8 mouse cellular contexts compared by ENCODE assay signal in the genomic region with DNA sequence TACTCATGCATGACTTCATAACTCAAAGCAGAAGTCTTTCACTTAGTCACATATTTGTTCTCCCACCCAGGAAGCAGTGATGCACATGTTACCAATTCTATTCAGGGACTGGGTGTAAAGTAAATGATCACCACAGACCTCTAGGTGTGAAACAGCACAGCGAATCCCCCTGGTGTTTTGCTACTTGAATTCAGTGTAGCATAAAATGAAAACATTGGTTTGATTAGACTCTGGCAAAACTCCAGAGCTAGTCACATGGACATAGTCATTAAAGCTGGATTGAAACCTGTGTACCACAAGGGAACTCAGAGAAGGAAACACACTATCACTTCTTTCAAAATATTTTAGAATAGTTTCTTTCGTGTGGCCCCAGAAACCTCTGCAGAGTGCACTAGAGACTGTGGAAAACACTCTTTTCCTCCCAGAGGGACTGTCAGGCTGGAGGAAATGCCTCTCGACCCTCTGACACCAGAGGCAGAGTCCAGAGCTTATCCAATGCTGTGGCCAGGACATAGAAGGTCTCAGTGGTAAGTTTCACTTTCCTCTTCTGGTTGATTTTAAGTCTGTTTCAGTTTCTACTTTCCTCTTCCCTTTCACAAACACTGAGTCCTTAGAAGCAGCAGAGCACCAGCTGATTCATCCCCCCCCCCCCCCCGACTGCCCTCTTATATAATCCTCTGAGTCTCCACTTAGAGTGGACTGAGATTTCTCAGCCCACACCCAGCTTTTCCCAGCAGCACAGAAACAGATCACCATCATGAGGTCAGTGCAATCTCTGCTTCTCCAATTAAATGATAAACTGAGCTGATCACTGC. TPM values are rescaled to one million over a fixed set of nuclear protein-coding genes. Genes with fewer than 3 reads are reported as not detected.
A peak's percentile ranks its signal among the peaks of the same experiment; 100 is the strongest.
DNase-seq lines count a peak whose midpoint lies in the region; ATAC-seq and TF ChIP-seq lines count a peak whose summit lies in the region.
"Not testable (repeated sequence)": the region's sequence is repeated elsewhere in the genome, so short reads cannot be mapped to it uniquely, and the experiment has no call there.

A gene (plus strand): TSS at position 734 of the 815 bp plus-strand sequence.

- not testable (repeated sequence) for H3K4me1 ChIP-seq in forebrain, embryonic 13.5 days; heart, embryonic 16.5 days (ENCODE audit: control insufficient read depth, insufficient read depth, low read length); limb, embryonic 14.5 days (ENCODE audit: control insufficient read depth, insufficient read depth, low read length)

- not testable (repeated sequence) for H3K27ac ChIP-seq in forebrain, embryonic 13.5 days; limb, embryonic 14.5 days (replicated peaks; ENCODE audit: low read depth, low read length)
- peak within 1 kb of the TSS; percentile 46; the same call in 1 of the 2 replicates for H3K27ac ChIP-seq in heart, embryonic 16.5 days (ENCODE audit: low read length)

- not testable (repeated sequence) for H3K9ac ChIP-seq in forebrain, embryonic 13.5 days; heart, embryonic 16.5 days (ENCODE audit: low read length); limb, embryonic 14.5 days (ENCODE audit: low read depth, low read length, severe bottlenecking)

- WGBS in forebrain, embryonic 13.5 days = 56% methylated on average over 4 of the region's 4 CpGs
- 27% methylated on average over 4 of the region's 4 CpGs for WGBS in heart, embryonic 16.5 days
- WGBS in limb, embryonic 14.5 days = 23% methylated on average over 4 of the region's 4 CpGs

- not testable (repeated sequence) for H3K4me3 ChIP-seq in forebrain, embryonic 13.5 days; heart, embryonic 16.5 days (ENCODE audit: low read length); limb, embryonic 14.5 days (replicated peaks; ENCODE audit: low read length)

- H3K36me3 ChIP-seq in forebrain, embryonic 13.5 days (ENCODE audit: poor library complexity, severe bottlenecking); heart, embryonic 16.5 days (ENCODE audit: control insufficient read depth, insufficient read depth); limb, embryonic 14.5 days (ENCODE audit: control insufficient read depth, insufficient read depth, low read length): not testable (repeated sequence)

- not testable (repeated sequence) for H3K4me2 ChIP-seq in forebrain, embryonic 13.5 days; heart, embryonic 16.5 days (ENCODE audit: low read depth, low read length); limb, embryonic 14.5 days (replicated peaks; ENCODE audit: low read depth, low read length, severe bottlenecking)

- peak; percentile 28 for DNase-seq in 3134 (ENCODE audit: extremely low read depth, insufficient read length, low spot score)
- DNase-seq in adrenal gland, postnatal 25 days = peak; percentile 29
- DNase-seq in kidney, adult 11 months = peak; percentile 75
- DNase-seq in limb, embryonic 14.5 days (ENCODE audit: low spot score) = peak; percentile 59
- peak; percentile 9 for DNase-seq in retina, postnatal 7 days (ENCODE audit: low read depth, low spot score)

- not testable (repeated sequence) for TF ChIP-seq POLR2A in limb, embryonic 14.5 days (IDR thresholded peaks at IDR 0.05; ENCODE audit: borderline replicate concordance, extremely low read depth, insufficient read depth, insufficient read length)

- H3K27me3 ChIP-seq in forebrain, embryonic 13.5 days; heart, embryonic 16.5 days (ENCODE audit: control insufficient read depth, insufficient read depth, low read length); limb, embryonic 14.5 days (ENCODE audit: control insufficient read depth, insufficient read depth, low read length): not testable (repeated sequence)

- H3K9me3 ChIP-seq in forebrain, embryonic 13.5 days (replicated peaks); heart, embryonic 16.5 days (replicated peaks; ENCODE audit: control insufficient read depth, low read length); limb, embryonic 14.5 days (ENCODE audit: control insufficient read depth, low read length): not testable (repeated sequence)

- ATAC-seq in forebrain, embryonic 13.5 days = peak; percentile 55
- peak; percentile 49 for ATAC-seq in heart, embryonic 16.5 days (replicated peaks; ENCODE audit: extremely low read depth, insufficient read depth, low FRiP score)
- peak; percentile 81 for ATAC-seq in limb, embryonic 14.5 days (ENCODE audit: low FRiP score, low read depth)
- peak; percentile 88 for ATAC-seq in megakaryocyte, adult 5-6 weeks (ENCODE audit: poor library complexity, severe bottlenecking)

RNA-seq across cellular contexts. Expression of the gene that starts here (rescaled TPM):
- total RNA-seq in adrenal gland, postnatal 25 days (2021) = 3.2 and 4.9 TPM in 2 replicates
- polyA plus RNA-seq in forebrain, embryonic 13.5 days (2015; fragmentation: Nextera tagmentation; extraction: Ambion mirVana) = not detected in 2 replicates
- polyA plus RNA-seq in heart, embryonic 16.5 days (2015; fragmentation: Nextera tagmentation; extraction: Ambion mirVana) = 0.49 and 0.52 TPM in 2 replicates
- 0.04 and 0.20 TPM in 2 replicates for polyA plus RNA-seq in limb, embryonic 14.5 days (2012; rRNA removed)
- polyA plus RNA-seq in limb, embryonic 14.5 days (2014; fragmentation: Nextera tagmentation; extraction: Ambion mirVana) = 0.18 TPM in 1 of 2 replicates, not detected in the other
- 4.7 and 5.1 TPM in 2 replicates for total RNA-seq in megakaryocyte, adult 5-6 weeks (2015)
- total RNA-seq in megakaryocyte, adult 5-6 weeks (2017) = 4.2 and 5.1 TPM in 2 replicates

Comparison
In these comparisons a context has a peak if more than half of its experiments do, and no peak if none do; other contexts are left out.
1. Peak in ATAC-seq in forebrain, embryonic 13.5 days; RNA of the gene not detected or under 1 TPM.
2. Peak in ATAC-seq and H3K27ac ChIP-seq in heart, embryonic 16.5 days; RNA of the gene not detected or under 1 TPM.
3. Peak in DNase-seq and ATAC-seq in limb, embryonic 14.5 days; RNA of the gene not detected or under 1 TPM.
4. DNase-seq: peak in every context shown above with its lines; median percentile 75 in kidney, adult 11 months; 59 in limb, embryonic 14.5 days; 29 in adrenal gland, postnatal 25 days; 28 in 3134; 9 in retina, postnatal 7 days.